Mouse (Mus musculus): ENCODE measurements around the gene Tbx21. TPM values are rescaled to one million over a fixed set of nuclear protein-coding genes. Genes with fewer than 3 reads are reported as not detected.

The Tbx21 gene
- polyA plus RNA-seq (2017; shearing (Covaris generic)), result 9.1 TPM

GRCm38 (mm10) chr11:97114671-97115601 lies at the start of gene Tbx21:
Gene Tbx21 (minus strand): TSS chr11:97115331.

GRCm38 (mm10) chr11:97151343-97151801 lies 36.2 kb upstream of the Tbx21 start, which contains the start of gene Tbkbp1:
Gene Tbkbp1 (minus strand): TSS chr11:97151495.

GRCm38 (mm10) chr11:97050216-97050943 lies 64.8 kb downstream of the Tbx21 start, which contains the start of gene Osbpl7:
Gene Osbpl7 (plus strand): TSS chr11:97050628.

Other genes with a start within 250 kb of the Tbx21 start
- 86.8 TPM for gene Cdk5rap3, start 198.8 kb downstream of the Tbx21 start, polyA plus RNA-seq (2017; shearing (Covaris generic))
- gene Prr15l, start 187.2 kb downstream of the Tbx21 start, polyA plus RNA-seq (2017; shearing (Covaris generic)), result 0.33 TPM
- gene Pnpo, start 171.3 kb downstream of the Tbx21 start, polyA plus RNA-seq (2017; shearing (Covaris generic)), result 39.1 TPM
- gene Sp2, start 132.4 kb downstream of the Tbx21 start, polyA plus RNA-seq (2017; shearing (Covaris generic)), result 62.9 TPM
- 6.7 TPM for gene Sp6, start 101.9 kb downstream of the Tbx21 start, polyA plus RNA-seq (2017; shearing (Covaris generic))
- 16.8 TPM for gene Scrn2, start 85.4 kb downstream of the Tbx21 start, polyA plus RNA-seq (2017; shearing (Covaris generic))
- not detected for gene Lrrc46, start 73.9 kb downstream of the Tbx21 start, polyA plus RNA-seq (2017; shearing (Covaris generic))
- gene Mrpl10, start 73.8 kb downstream of the Tbx21 start, polyA plus RNA-seq (2017; shearing (Covaris generic)), result 86.0 TPM
- gene Osbpl7, start 64.7 kb downstream of the Tbx21 start, polyA plus RNA-seq (2017; shearing (Covaris generic)), result 37.7 TPM
- gene Tbkbp1, start 36.2 kb upstream of the Tbx21 start, polyA plus RNA-seq (2017; shearing (Covaris generic)), result 0.11 TPM
- gene Kpnb1, start 72.5 kb upstream of the Tbx21 start, polyA plus RNA-seq (2017; shearing (Covaris generic)), result 30.9 TPM
- 28.7 TPM for gene Npepps, start 165.3 kb upstream of the Tbx21 start, polyA plus RNA-seq (2017; shearing (Covaris generic))
- gene Mrpl45, start 200.4 kb upstream of the Tbx21 start, polyA plus RNA-seq (2017; shearing (Covaris generic)), result 32.3 TPM
- 0.16 TPM for gene Gpr179, start 236.7 kb upstream of the Tbx21 start, polyA plus RNA-seq (2017; shearing (Covaris generic))
- 1.2 TPM for gene Socs7, start 247.2 kb upstream of the Tbx21 start, polyA plus RNA-seq (2017; shearing (Covaris generic))